Mouse (Mus musculus): ENCODE results near the gene Plekho1.

GRCm38 (mm10) chr3:95955318-95955717, 40.5 kb downstream of the Plekho1 start:
- no peak for TF ChIP-seq CTCF (IDR thresholded peaks at IDR 0.05; ENCODE audit: low read depth, low read length)
- TF ChIP-seq POLR2A (IDR thresholded peaks at IDR 0.05; ENCODE audit: borderline replicate concordance, low read depth, low read length) = no peak

Measured in bone marrow macrophage, adult 2 months (primary cell).